Mouse (Mus musculus): ENCODE results near the gene Ablim1. TPM values are rescaled to one million over a fixed set of nuclear protein-coding genes. Genes with fewer than 3 reads are reported as not detected.

The Ablim1 gene
- polyA plus RNA-seq, 1 experiment from 2014 or later = 62.0 TPM

DNA sequence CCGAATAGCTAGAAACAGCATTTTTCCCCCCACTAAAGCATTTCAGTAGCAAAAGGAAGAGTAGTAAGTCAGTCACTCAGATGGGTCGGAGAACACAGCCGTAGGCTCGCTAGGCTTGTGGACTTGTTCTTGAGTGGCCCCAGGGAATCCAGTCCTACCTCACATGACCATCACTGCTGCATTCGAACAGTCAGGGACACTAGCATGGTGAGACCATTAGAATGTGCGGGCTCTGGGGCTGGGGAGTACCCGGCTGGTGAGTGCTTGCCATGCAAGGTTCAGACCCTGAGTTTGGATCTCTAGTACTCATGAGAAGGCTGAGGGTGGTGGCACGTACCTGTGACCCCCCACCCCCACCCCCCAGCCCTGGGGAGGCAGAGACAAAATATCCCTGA lies 296.9 kb downstream of the Ablim1 start:
- Histone ChIP-seq H3K4me3 (ENCODE audit: low read depth, low read length) (no peak overlapping the region), H3K9me3 (ENCODE audit: control insufficient read depth, low read length) (no peaks in the 10 kb centered on the region), H3K4me2 (replicated peaks; ENCODE audit: low read depth) (no peak overlapping the region), H3K9ac (ENCODE audit: low read length) (no peak overlapping the region; the same call in 1 of the 2 replicates), H3K27ac (replicated peaks) (no peak overlapping the region), H3K36me3 (ENCODE audit: control insufficient read depth, insufficient read depth, low read length) (no peaks in the 10 kb centered on the region), H3K27me3 (ENCODE audit: control insufficient read depth, insufficient read depth, low read length) (no peaks in the 10 kb centered on the region), H3K4me1 (replicated peaks; ENCODE audit: control insufficient read depth, insufficient read depth) (peaks cover 3% of the 10 kb centered on the region; the same call in 1 of the 2 replicates)
- TF ChIP-seq CTCF (IDR thresholded peaks at IDR 0.05; ENCODE audit: low read depth) (no peak), EP300 (optimal IDR thresholded peaks at IDR 0.05) (no peak)
- ATAC-seq (ENCODE audit: low FRiP score, low TSS enrichment) = no peak
- no peak for DNase-seq (ENCODE audit: low spot score)
- WGBS = 67% methylated on average over 8 of the region's 8 CpGs

DNA sequence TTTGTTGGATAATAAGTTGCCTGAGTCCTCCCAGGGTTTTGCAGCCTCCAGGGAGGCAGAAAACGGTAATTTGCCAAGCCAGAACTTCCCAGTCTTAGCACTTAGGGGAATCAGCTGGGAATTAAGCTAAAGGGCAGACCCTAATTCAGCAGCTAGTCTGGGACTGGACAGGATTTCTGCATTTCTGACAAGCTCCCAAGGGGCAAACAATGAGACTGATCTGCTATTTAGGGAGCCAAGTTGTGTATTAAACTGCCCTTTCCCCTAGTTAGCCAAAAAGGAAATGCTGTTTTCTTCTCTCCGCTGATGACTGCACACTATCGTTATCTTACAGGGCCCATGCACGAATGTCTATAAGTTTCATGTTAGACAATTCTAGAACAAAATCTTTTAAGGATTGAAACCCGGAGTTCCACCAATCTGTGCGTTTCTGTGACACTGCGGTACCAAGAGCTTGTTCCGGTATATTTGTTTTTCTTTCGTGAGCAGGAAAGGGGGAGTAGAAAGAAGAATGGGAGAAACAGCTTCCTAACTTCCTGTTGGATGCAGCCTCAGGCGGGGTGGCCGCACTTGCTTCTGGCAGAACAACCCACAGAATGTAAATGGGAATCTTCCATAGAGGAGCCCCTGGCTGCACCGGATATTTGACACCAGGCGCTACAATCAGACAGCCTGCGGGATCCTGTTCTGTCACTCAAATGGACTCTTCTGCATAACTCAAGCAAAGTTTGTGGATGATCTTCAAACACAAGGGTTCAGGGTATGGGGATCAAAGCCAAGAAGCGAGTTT lies 297.5 kb downstream of the Ablim1 start:
- no peak overlapping the region for H3K4me3 ChIP-seq (ENCODE audit: low read depth, low read length)
- H3K9ac ChIP-seq (ENCODE audit: low read length) = no peak overlapping the region; the same call in 1 of the 2 replicates
- DNase-seq (ENCODE audit: low spot score) (no peak), ATAC-seq (ENCODE audit: low FRiP score, low TSS enrichment) (no peak; the same call in 1 of the 2 replicates)
- WGBS = 29% methylated on average over 15 of the region's 15 CpGs
- H3K4me1 ChIP-seq (replicated peaks; ENCODE audit: control insufficient read depth, insufficient read depth) = peaks cover 3% of the 10 kb centered on the region; the same call in 1 of the 2 replicates
- TF ChIP-seq EP300 (optimal IDR thresholded peaks at IDR 0.05) (no peak), CTCF (IDR thresholded peaks at IDR 0.05; ENCODE audit: low read depth) (no peak)
- H3K36me3 ChIP-seq (ENCODE audit: control insufficient read depth, insufficient read depth, low read length) = no peaks in the 10 kb centered on the region
- 0 out of 2 replicates have a peak overlapping the region, but pooled peaks have one; percentile 17 for H3K4me2 ChIP-seq (replicated peaks; ENCODE audit: low read depth)
- H3K27ac ChIP-seq (replicated peaks) = no peak overlapping the region
- no peaks in the 10 kb centered on the region for H3K9me3 ChIP-seq (ENCODE audit: control insufficient read depth, low read length)
- H3K27me3 ChIP-seq (ENCODE audit: control insufficient read depth, insufficient read depth, low read length) = no peaks in the 10 kb centered on the region

DNA sequence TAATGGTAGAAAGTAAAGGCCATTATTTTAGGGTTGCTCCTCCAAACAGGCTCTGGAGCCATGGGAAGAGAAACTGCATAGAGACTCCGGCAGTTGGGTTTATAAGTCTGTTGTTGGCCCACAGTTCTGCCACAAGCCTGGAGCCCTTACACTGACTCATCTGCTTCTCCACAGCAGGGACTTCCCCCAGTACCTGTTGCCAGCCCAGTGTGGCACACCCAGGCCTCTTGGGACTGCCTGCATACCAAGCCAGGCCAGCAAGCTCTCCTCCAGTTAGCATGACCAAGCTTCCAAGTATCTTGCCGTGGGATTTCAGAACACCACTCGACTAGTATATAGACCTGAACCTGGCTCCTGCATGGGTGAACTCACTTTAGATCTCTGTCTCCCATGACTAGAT lies 299.9 kb downstream of the Ablim1 start:
- H3K36me3 ChIP-seq (ENCODE audit: control insufficient read depth, insufficient read depth, low read length) = no peaks in the 10 kb centered on the region
- no peak for TF ChIP-seq EP300 (optimal IDR thresholded peaks at IDR 0.05)
- TF ChIP-seq CTCF (IDR thresholded peaks at IDR 0.05; ENCODE audit: low read depth) = no peak
- no peak overlapping the region for H3K4me3 ChIP-seq (ENCODE audit: low read depth, low read length)
- 72% methylated on average over 3 of the region's 3 CpGs for WGBS
- H3K4me1 ChIP-seq (replicated peaks; ENCODE audit: control insufficient read depth, insufficient read depth) = peaks cover 3% of the 10 kb centered on the region; the same call in 1 of the 2 replicates
- no peak overlapping the region for H3K27ac ChIP-seq (replicated peaks)
- ATAC-seq (ENCODE audit: low FRiP score, low TSS enrichment) (peak; percentile 78), DNase-seq (ENCODE audit: low spot score) (peak; percentile 59)
- no peak overlapping the region for H3K9ac ChIP-seq (ENCODE audit: low read length)
- H3K9me3 ChIP-seq (ENCODE audit: control insufficient read depth, low read length) = no peaks in the 10 kb centered on the region
- H3K4me2 ChIP-seq (replicated peaks; ENCODE audit: low read depth) = no peak overlapping the region
- no peaks in the 10 kb centered on the region for H3K27me3 ChIP-seq (ENCODE audit: control insufficient read depth, insufficient read depth, low read length)

DNA sequence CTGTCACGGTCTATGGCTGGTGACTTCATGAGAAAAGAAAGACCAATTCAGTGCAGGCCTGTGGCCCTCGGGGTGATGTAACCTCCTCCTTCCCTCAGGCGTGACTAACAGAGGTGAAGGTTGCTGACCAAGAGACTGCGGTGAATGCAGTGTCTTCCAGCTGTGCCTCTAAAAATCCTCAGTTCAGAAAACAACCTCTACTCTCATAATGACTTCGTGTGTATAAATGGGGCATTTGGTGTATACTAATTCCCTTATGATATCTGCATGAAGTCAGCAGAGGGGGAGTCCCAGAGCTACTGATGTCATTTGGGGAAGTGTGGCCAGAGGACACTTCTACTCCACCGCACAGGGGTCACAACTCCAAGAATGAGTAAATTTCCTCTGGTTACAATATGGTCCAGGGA lies 301.4 kb downstream of the Ablim1 start:
- no peak overlapping the region for H3K27ac ChIP-seq (replicated peaks)
- H3K9ac ChIP-seq (ENCODE audit: low read length) = no peak overlapping the region
- H3K27me3 ChIP-seq (ENCODE audit: control insufficient read depth, insufficient read depth, low read length) = no peaks in the 10 kb centered on the region
- no peak for ATAC-seq (ENCODE audit: low FRiP score, low TSS enrichment)
- no peak overlapping the region for H3K4me2 ChIP-seq (replicated peaks; ENCODE audit: low read depth)
- no peaks in the 10 kb centered on the region for H3K36me3 ChIP-seq (ENCODE audit: control insufficient read depth, insufficient read depth, low read length)
- no peaks in the 10 kb centered on the region for H3K9me3 ChIP-seq (ENCODE audit: control insufficient read depth, low read length)
- H3K4me3 ChIP-seq (ENCODE audit: low read depth, low read length) = no peak overlapping the region
- DNase-seq (ENCODE audit: low spot score) = no peak
- WGBS = 63% methylated on average over 6 of the region's 6 CpGs
- TF ChIP-seq EP300 (optimal IDR thresholded peaks at IDR 0.05) (no peak), CTCF (IDR thresholded peaks at IDR 0.05; ENCODE audit: low read depth) (no peak)
- peaks cover 3% of the 10 kb centered on the region; the same call in 1 of the 2 replicates for H3K4me1 ChIP-seq (replicated peaks; ENCODE audit: control insufficient read depth, insufficient read depth)

- no peak overlapping the region for H3K4me2 ChIP-seq (replicated peaks; ENCODE audit: low read depth)
- no peak overlapping the region for H3K27ac ChIP-seq (replicated peaks)
- ATAC-seq (ENCODE audit: low FRiP score, low TSS enrichment) (0 out of 2 replicates have a peak, but pooled peaks have one; percentile 34), DNase-seq (ENCODE audit: low spot score) (peak; percentile 38)
- WGBS = 57% methylated on average over 3 of the region's 3 CpGs
- TF ChIP-seq CTCF (IDR thresholded peaks at IDR 0.05; ENCODE audit: low read depth) (no peak), EP300 (optimal IDR thresholded peaks at IDR 0.05) (no peak)
- H3K9ac ChIP-seq (ENCODE audit: low read length) = no peak overlapping the region
- no peak overlapping the region for H3K4me3 ChIP-seq (ENCODE audit: low read depth, low read length)
- H3K27me3 ChIP-seq (ENCODE audit: control insufficient read depth, insufficient read depth, low read length) = 0 out of 2 replicates have a peak, but pooled peaks cover 2% of the 10 kb centered on the region
- H3K9me3 ChIP-seq (ENCODE audit: control insufficient read depth, low read length) = no peaks in the 10 kb centered on the region
- H3K36me3 ChIP-seq (ENCODE audit: control insufficient read depth, insufficient read depth, low read length) = no peaks in the 10 kb centered on the region
- H3K4me1 ChIP-seq (replicated peaks; ENCODE audit: control insufficient read depth, insufficient read depth) = peaks cover 3% of the 10 kb centered on the region; the same call in 1 of the 2 replicates
Observed at GRCm38 (mm10) chr19:57012068-57012467, 302.7 kb downstream of the Ablim1 start.

DNA sequence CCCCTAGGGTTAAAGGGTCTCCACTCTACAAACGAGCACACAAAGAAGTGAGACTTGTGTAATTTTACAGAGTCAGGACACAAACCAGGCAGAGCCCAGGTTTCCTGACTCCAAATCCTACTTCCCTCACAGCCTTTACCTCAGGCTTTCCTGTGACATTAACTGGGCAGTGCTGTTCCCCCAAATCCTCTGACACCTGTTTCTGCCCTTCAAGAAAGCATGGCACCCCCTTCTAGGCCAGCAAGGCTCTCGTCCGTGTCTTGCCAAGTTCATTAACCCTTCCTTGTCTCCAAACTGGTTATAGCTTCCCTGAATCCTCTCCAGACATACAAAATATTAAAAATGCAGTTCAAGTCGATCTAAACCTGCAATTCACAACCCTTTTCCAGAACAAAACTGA lies 304.7 kb downstream of the Ablim1 start:
- 33% methylated on average over 4 of the region's 4 CpGs for WGBS
- H3K9ac ChIP-seq (ENCODE audit: low read length) = no peak overlapping the region
- H3K27me3 ChIP-seq (ENCODE audit: control insufficient read depth, insufficient read depth, low read length) = 0 out of 2 replicates have a peak, but pooled peaks cover 2% of the 10 kb centered on the region
- DNase-seq (ENCODE audit: low spot score) = no peak
- ATAC-seq (ENCODE audit: low FRiP score, low TSS enrichment) = no peak
- TF ChIP-seq EP300 (optimal IDR thresholded peaks at IDR 0.05) = no peak
- TF ChIP-seq CTCF (IDR thresholded peaks at IDR 0.05; ENCODE audit: low read depth) = no peak
- H3K4me1 ChIP-seq (replicated peaks; ENCODE audit: control insufficient read depth, insufficient read depth) = no peaks in the 10 kb centered on the region
- no peak overlapping the region for H3K27ac ChIP-seq (replicated peaks)
- H3K4me3 ChIP-seq (ENCODE audit: low read depth, low read length) = no peak overlapping the region
- no peak overlapping the region for H3K4me2 ChIP-seq (replicated peaks; ENCODE audit: low read depth)
- no peaks in the 10 kb centered on the region for H3K9me3 ChIP-seq (ENCODE audit: control insufficient read depth, low read length)
- H3K36me3 ChIP-seq (ENCODE audit: control insufficient read depth, insufficient read depth, low read length) = no peaks in the 10 kb centered on the region

Data from stomach, postnatal 0 days (tissue).